Mouse (Mus musculus): ENCODE measurements at regions not wholly inside any gene's neighbourhood (a gene's known extent, or its start where the extent isn't known, plus 50 kb on each side); places are given as distances from the start of the nearest gene placed in this dataset.

- DNase-seq (ENCODE audit: low spot score): no peak
Observed at GRCm38 (mm10) chr9:50024820-50025219, 226.1 kb upstream of the Ncam1 start.

DNA sequence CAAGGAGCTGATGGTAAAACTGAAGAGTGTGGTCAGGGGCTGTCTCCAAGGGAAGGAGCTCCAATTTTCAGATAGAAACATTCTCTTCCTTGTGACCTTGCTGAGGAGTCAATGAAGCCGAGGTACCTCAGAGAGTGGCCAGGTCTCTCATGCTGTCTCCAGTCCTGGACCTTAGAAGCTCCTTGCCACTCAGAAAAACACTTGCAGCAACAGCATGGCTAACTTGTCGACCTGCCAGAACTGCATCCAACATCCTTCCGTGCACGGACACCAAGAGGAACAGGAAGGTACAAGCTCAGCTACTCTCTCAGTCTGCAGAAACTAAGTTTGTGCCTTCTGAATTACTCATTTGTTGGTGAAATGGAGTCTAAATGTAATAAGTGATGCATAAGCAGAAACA, 214.9 kb upstream of the Ncam1 start:
- DNase-seq (ENCODE audit: low spot score): no peak

DNA sequence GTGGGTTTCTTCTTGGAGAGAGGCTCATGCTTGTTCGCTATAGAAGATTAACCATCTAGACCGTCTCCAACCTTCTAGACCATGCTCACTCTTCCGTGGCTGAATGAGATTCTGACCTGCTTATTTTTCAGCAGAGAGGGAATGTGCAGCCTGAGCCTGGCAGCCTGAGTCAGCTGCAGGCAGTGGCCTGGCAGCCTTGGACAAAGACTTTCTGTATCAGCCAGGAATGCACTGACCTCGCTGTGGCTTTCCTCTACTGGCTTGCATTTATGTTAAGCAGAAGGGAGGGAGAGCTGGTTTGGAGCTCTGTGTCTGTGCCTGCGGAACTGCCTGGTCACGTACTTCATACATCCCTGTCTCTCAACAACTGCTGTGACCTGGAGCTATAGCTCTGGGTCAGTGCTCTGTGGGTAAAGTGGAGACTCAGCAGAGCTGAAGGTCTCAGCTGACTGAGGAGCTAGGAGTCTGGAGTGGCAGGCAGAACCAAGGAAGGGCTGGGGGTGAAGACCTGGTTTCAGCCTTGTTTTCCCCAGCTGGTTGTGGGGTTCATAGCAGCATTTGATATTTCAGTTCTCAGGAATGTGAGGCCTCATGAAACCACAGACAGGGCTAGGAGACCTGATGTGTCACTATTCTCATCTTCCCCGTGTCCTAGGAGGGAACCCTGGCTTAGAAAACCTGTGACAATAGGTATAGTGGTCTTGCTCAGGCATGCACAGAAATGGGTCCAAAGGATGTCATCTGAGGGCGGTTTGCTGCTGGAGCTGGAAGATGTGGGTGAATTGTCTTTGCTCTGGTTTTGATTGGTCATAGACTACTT, 207.2 kb upstream of the Ncam1 start:
- no peak for DNase-seq (ENCODE audit: low spot score)

GRCm38 (mm10) chr9:50002695-50003094, 204.0 kb upstream of the Ncam1 start:
- DNase-seq (ENCODE audit: low spot score): no peak

- DNase-seq (ENCODE audit: low spot score): no peak
Observed at GRCm38 (mm10) chr9:50000497-50001404, 202.0 kb upstream of the Ncam1 start.

DNA sequence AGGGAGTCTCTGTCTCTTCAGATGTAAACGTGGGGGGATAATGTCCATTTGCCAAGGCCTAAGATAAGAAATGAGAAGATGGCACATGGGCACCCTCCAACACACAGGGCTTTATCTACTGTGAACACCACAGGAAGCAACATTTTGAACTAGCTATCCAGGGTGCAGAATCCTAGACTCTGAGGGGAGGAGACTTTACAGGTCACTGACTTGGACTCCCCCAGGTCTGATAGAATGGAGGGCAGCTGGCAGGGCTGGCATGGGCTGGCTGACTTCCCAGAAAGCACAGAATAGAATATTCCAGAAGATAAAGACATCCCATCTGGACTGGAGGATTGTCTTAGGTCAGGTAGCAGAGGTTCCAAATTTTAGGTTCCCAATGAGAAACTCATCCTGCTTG, 201.2 kb upstream of the Ncam1 start:
- no peak for DNase-seq (ENCODE audit: low spot score)

DNA sequence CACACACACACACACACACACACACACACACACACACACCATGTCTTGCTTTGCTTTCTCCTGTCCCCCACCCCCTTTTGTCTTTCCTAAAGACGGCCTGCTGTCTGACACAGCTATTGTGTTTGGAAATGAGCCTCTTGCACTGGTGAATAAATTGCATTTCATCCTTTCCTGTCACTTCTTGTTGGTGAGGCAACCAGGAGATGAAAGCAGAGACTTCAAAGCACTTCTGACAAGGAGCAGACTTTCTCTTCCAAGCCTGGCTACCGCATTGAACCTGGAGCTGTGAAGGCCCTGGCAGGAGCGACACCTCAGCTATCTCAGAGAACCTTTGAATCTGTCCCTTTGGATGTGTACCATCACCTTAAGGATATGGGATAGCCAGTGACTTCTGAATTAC, 199.4 kb upstream of the Ncam1 start:
- DNase-seq (ENCODE audit: low spot score): no peak

DNA sequence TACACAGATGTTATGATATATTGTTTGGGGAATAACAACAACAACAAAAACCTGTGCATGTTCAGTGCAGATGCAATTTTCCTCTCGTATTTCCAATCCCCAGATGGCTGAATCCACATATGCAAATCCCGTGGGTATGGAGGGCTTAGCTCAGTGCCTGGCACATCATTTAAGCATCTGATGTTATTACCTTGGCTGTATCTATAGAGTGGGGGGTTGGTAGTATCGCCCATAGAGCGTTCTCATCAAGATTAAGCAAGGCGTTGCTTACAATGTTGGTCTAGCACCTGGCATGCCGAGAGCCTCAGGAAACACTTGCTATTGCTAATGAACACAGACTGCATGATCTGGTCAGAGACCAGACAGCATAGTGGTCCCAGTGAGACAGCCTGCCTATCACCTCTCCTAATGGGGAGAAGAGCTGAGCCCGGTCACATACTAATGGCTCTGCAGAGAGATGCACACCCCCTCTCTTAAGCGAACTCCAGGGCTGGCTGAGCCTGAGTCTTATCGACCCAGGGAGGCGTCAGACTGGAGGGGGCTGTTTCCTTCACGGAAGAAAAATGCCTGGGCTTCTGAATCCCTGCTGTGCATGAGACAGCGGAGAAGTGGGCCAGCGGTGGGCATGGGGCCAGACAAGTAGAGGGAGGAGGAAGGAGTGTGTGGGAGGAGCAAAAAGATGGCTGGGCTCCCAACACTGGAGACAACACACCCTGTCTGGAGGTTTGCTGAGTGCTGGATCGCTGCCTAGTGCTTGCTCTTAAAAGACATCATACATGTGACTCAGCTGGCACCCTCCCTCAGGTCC, 190.9 kb upstream of the Ncam1 start:
- peak; percentile 83 for DNase-seq (ENCODE audit: low spot score)

DNA sequence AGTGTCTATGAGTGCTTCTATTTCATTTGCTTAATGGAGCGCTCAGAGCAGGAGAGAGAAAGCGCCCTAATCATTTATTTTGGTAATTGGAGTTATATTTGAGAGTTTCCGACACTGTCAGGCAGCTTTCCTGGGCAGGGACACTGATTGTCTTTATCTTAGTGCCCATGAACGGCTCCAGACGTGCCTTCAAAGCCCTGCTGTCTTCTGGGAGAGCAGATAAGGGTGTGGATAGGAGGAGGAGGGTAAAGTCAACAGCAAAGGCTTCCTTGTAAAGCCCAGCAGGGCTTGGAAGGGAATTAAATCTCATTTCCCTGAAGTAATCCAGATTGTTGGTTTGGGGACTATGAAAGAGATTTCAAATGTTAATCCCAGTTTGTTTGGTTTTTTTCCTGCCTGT, 189.3 kb upstream of the Ncam1 start:
- no peak for DNase-seq (ENCODE audit: low spot score)

GRCm38 (mm10) chr9:49987481-49987880, 188.8 kb upstream of the Ncam1 start:
- no peak for DNase-seq (ENCODE audit: low spot score)

DNA sequence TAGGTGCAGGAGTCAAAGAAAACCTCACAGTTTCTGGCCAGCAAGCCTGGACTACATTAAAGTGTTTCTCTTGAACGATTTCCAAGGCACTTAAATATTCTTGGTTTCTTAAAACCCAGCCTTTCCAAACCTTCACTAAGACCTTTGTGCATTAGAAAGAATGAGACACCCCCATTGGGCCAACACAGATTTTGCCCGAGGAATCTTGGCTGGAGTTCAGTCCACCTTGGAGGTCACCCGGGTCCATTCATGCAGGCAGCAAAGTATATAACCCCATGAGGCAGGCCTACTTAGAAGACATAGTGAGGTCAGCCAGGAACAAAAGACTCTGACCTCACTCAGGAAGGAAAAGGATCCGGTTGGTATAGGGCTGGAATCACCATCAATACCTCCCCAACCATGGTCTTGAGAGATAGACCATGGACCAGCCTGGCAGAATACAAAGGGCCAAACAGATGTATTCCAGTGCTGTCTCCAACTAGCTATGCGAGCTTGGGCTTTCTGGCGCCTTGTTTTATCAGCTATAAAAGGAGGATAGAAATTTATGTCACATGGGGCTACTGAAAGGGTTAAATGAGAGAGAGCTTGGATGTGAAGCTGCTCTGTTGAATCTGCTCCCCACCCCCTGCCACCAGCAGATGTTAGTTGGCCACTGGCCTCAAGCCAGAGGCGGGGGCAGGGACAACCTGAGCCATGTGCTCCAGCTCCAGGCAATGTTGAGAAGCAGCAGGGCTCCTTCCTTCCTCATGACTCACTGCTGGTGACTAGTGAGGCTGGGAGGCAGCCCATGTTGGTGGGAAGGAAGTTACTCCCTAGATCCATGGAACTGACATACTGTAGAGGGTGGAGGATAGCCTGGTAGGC, 181.9 kb upstream of the Ncam1 start:
- DNase-seq (ENCODE audit: low spot score): peak; percentile 20

- DNase-seq (ENCODE audit: low spot score): peak; percentile 65
Observed at GRCm38 (mm10) chr9:49975938-49976671, 177.4 kb upstream of the Ncam1 start.

DNA sequence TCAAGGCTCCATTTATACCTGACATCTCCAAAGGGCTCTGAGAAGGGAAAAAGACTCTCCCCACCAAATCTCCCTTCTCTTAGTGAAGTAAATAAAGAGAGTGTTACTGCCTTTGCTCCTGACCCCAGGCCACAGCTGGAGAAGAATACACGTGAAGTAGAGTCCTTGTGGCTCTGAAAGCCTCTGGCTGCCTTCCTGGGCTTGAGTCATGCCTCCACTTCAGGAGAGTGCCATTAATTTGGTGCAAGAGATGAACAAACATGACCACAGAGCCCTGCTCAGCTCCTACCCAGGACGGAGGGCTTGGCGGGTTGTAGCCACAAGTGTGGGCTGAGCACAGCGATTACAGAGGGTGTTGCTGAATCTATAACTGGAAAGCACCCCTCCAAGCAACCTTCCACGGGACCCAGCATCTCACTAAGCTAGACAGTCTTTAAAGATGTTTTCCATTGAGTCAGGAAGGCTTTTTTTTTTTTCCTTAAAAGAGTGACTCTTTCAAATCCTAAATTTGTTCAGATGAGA, 175.3 kb upstream of the Ncam1 start:
- no peak for DNase-seq (ENCODE audit: low spot score)

DNA sequence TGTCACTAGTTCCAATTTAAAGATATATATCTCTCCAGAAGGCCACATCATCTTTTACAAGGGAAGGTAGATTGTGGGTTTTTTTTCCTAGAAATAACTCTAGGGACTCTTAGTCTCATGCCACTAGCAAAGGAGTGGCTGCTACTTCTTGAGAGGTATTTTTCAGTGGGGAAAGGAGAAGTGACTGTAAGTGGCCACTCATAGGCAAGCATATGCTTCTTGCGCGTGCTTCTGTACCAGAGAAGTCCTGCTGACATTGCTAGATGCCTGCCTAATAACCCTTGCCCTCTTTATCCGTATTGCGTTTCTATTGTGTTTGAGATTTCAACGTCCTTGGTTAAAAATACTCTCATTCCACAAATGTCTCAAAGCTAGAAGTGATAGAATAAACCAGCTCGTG, 170.7 kb upstream of the Ncam1 start:
- no peak for DNase-seq (ENCODE audit: low spot score)

- no peak for DNase-seq (ENCODE audit: low spot score)
Observed at GRCm38 (mm10) chr9:49964666-49965065, 165.9 kb upstream of the Ncam1 start.

- DNase-seq (ENCODE audit: low spot score): no peak
Observed at GRCm38 (mm10) chr9:49962561-49963071, 163.9 kb upstream of the Ncam1 start.

- no peak for DNase-seq (ENCODE audit: low spot score)
Observed at GRCm38 (mm10) chr9:49961965-49962364, 163.2 kb upstream of the Ncam1 start.

DNA sequence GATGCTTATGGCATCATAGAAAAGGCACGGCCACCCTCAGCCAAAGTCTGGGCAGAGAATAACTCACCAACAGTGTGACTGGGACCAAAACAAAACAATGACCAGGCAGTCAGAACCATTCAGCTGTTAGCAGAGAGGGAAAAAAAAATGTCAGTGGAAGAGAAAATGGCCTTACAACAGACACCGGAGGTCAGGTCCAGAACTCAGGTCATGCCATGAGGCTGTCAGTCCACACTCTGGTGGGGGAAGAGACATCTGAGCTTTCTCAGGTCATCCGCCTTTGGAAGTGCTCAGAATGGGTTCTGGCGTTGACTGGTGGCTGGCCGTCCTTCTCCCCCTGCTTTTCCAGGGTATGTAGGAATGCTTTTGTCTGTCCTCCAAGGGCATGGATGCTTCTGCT, 162.6 kb upstream of the Ncam1 start:
- no peak for DNase-seq (ENCODE audit: low spot score)

DNA sequence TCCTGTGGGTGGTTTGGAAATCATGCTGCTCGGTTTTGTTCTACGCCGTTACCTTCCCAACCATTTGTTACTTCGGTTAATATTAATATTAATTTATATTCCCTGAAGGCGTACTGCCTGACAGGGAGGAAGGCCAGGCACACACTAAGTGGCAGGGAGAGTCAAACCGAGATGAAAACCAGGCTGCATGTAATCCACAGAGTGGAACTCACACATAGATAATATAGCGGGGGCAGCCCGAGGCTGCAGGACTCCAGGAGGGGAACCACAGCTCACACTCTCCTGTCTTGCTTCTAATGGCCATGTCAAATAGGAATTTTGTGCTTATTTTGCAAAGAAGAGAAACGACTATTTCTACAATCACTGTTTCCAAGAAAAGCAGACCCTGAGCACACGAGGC, 161.3 kb upstream of the Ncam1 start:
- no peak for DNase-seq (ENCODE audit: low spot score)

GRCm38 (mm10) chr9:49958890-49959289, 160.2 kb upstream of the Ncam1 start:
- no peak for DNase-seq (ENCODE audit: low spot score)

Data from heart, adult 8-10 months (tissue).